Mouse (Mus musculus): Measurements from ENCODE around the gene Baiap2l2. TPM values are rescaled to one million over a fixed set of nuclear protein-coding genes. Genes with fewer than 3 reads are reported as not detected.
A peak's percentile ranks its signal among the peaks of the same experiment; 100 is the strongest.

Gene Baiap2l2
- polyA plus RNA-seq, 1 experiment, result 4.6 TPM

GRCm38 (mm10) chr15:79208758-79209439 lies 76.4 kb downstream of the Baiap2l2 start:
- TF ChIP-seq POLR2A (IDR thresholded peaks at IDR 0.05; ENCODE audit: extremely low read depth, insufficient read depth, low read length), result no peak
- no peak for TF ChIP-seq CTCF (IDR thresholded peaks at IDR 0.05; ENCODE audit: extremely low read depth, insufficient read depth, low read length)
- Histone ChIP-seq H3K27ac (ENCODE audit: insufficient read depth, low read length) (peak overlapping the region; percentile 10; the same call in 1 of the 2 replicates), H3K4me1 (ENCODE audit: control insufficient read depth, insufficient read depth, low read length) (no peaks in the 10 kb centered on the region), H3K4me3 (ENCODE audit: insufficient read depth, low read length) (no peak overlapping the region)

- Histone ChIP-seq H3K27ac (ENCODE audit: insufficient read depth, low read length) (no peak overlapping the region; the same call in 1 of the 2 replicates), H3K4me1 (ENCODE audit: control insufficient read depth, insufficient read depth, low read length) (no peaks in the 10 kb centered on the region)
- TF ChIP-seq POLR2A (IDR thresholded peaks at IDR 0.05; ENCODE audit: extremely low read depth, insufficient read depth, low read length) (no peak), CTCF (IDR thresholded peaks at IDR 0.05; ENCODE audit: extremely low read depth, insufficient read depth, low read length) (no peak)
Measured at GRCm38 (mm10) chr15:79208211-79208610, 77.1 kb downstream of the Baiap2l2 start.

More at GRCm38 (mm10) chr15:79208211-79208610, 77.1 kb downstream of the Baiap2l2 start:
- H3K4me3 ChIP-seq (ENCODE audit: insufficient read depth, low read length), result no peak overlapping the region

Other genes with a start within 250 kb of the Baiap2l2 start
- 0.26 and 0.38 TPM in 2 replicates for gene Galr3, start 243.7 kb downstream of the Baiap2l2 start, polyA plus RNA-seq (2012; rRNA removed)
- gene Ankrd54, start 222.6 kb downstream of the Baiap2l2 start, polyA plus RNA-seq (2012; rRNA removed), result 26.5 and 28.2 TPM in 2 replicates
- 86.8 and 93.0 TPM in 2 replicates for gene Eif3l, start 210.4 kb downstream of the Baiap2l2 start, polyA plus RNA-seq (2012; rRNA removed)
- 25.0 and 27.6 TPM in 2 replicates for gene Micall1, start 176.6 kb downstream of the Baiap2l2 start, polyA plus RNA-seq (2012; rRNA removed)
- gene Polr2f, start 144.5 kb downstream of the Baiap2l2 start, polyA plus RNA-seq (2012; rRNA removed), result 131 and 134 TPM in 2 replicates
- 16.5 and 17.1 TPM in 2 replicates for gene 1700088E04Rik, start 144.3 kb downstream of the Baiap2l2 start, polyA plus RNA-seq (2012; rRNA removed)
- 60.8 and 69.3 TPM in 2 replicates for gene Sox10, start 120.3 kb downstream of the Baiap2l2 start, polyA plus RNA-seq (2012; rRNA removed)
- 82.6 and 90.5 TPM in 2 replicates for gene Pick1, start 56.4 kb downstream of the Baiap2l2 start, polyA plus RNA-seq (2012; rRNA removed)
- 0.72 and 1.2 TPM in 2 replicates for gene Gm49486, start 56.1 kb downstream of the Baiap2l2 start, polyA plus RNA-seq (2012; rRNA removed)
- 0.15 TPM in 1 of 2 replicates, not detected in the other for gene Slc16a8, start 30.8 kb downstream of the Baiap2l2 start, polyA plus RNA-seq (2012; rRNA removed)
- gene Pla2g6, start 42.9 kb upstream of the Baiap2l2 start, polyA plus RNA-seq (2012; rRNA removed), result 27.4 and 28.9 TPM in 2 replicates
- gene Maff, start 61.1 kb upstream of the Baiap2l2 start, polyA plus RNA-seq (2012; rRNA removed), result 0.71 and 0.78 TPM in 2 replicates
- gene Tmem184b, start 118.0 kb upstream of the Baiap2l2 start, polyA plus RNA-seq (2012; rRNA removed), result 69.6 and 75.6 TPM in 2 replicates
- 185 and 194 TPM in 2 replicates for gene Csnk1e, start 170.0 kb upstream of the Baiap2l2 start, polyA plus RNA-seq (2012; rRNA removed)
- 115 and 120 TPM in 2 replicates for gene Kcnj4, start 219.7 kb upstream of the Baiap2l2 start, polyA plus RNA-seq (2012; rRNA removed)
- 1.3 and 1.4 TPM in 2 replicates for gene Kdelr3, start 230.9 kb upstream of the Baiap2l2 start, polyA plus RNA-seq (2012; rRNA removed)